Mouse (Mus musculus) liver, adult 2 months (tissue): ENCODE data around the gene Sipa1l2.

Experiments used
- CTCF ChIP-seq: fragments of 200-500 bp; IDR thresholded peaks from 2 replicates; pipeline ENCODE4 v1.5.1; 2011; ENCODE audit warnings: low read depth, low read length, control low read depth
- POLR2A ChIP-seq: fragments of 200-500 bp; IDR thresholded peaks from 2 replicates; pipeline ENCODE4 v1.6.1; 2011; ENCODE audit warnings: low read length, control low read depth; ENCODE audit not compliant: insufficient read depth; ENCODE audit errors: extremely low read depth

GRCm38 (mm10) chr8:125488747-125489146 is 80.9 kb downstream of the Sipa1l2 start:
- TF ChIP-seq POLR2A (no peak), CTCF (no peak)
